Mouse (Mus musculus) embryonic facial prominence, embryonic 11.5 days (tissue): ENCODE results near the gene Slc17a3. TPM values are rescaled to one million over a fixed set of nuclear protein-coding genes. Genes with fewer than 3 reads are reported as not detected.

ENCODE experiments used
- polyA plus RNA-seq: library from polyadenylated mRNA; unstranded; fragments of >200 nt; fragmentation: Nextera tagmentation; extraction: Ambion mirVana; gene quantifications from 2 replicates; pipeline ENCODE4 v1.2.1, GENCODE M21; 2014

Slc17a3 gene
- polyA plus RNA-seq, 1 experiment from 2014 or later = not detected

Other genes starting within 250 kb of the Slc17a3 start
- gene Hist1h2be, start 218.3 kb upstream of the Slc17a3 start, polyA plus RNA-seq = 2.1 and 3.1 TPM in 2 replicates
- gene Hist1h1e, start 216.9 kb upstream of the Slc17a3 start, polyA plus RNA-seq = 23.0 and 24.4 TPM in 2 replicates
- 1.4 and 2.2 TPM in 2 replicates for gene Hist1h2ac, start 155.5 kb upstream of the Slc17a3 start, polyA plus RNA-seq
- gene Hist1h2bc, start 155.2 kb upstream of the Slc17a3 start, polyA plus RNA-seq = 25.1 and 27.3 TPM in 2 replicates
- not detected in 2 replicates for gene Hist1h1t, start 143.6 kb upstream of the Slc17a3 start, polyA plus RNA-seq
- gene Hist1h4c, start 141.0 kb upstream of the Slc17a3 start, polyA plus RNA-seq = 6.1 TPM in 2 replicates
- 4.3 and 4.6 TPM in 2 replicates for gene Hfe, start 128.6 kb upstream of the Slc17a3 start, polyA plus RNA-seq
- 18.8 and 19.7 TPM in 2 replicates for gene Hist1h1c, start 100.6 kb upstream of the Slc17a3 start, polyA plus RNA-seq
- gene Hist1h3c, start 93.8 kb upstream of the Slc17a3 start, polyA plus RNA-seq = 15.5 and 18.1 TPM in 2 replicates
- gene Hist1h2bb, start 92.7 kb upstream of the Slc17a3 start, polyA plus RNA-seq = 2.6 and 2.9 TPM in 2 replicates
- 48.1 and 54.7 TPM in 2 replicates for gene Hist1h2ab, start 88.3 kb upstream of the Slc17a3 start, polyA plus RNA-seq
- gene Hist1h3b, start 87.2 kb upstream of the Slc17a3 start, polyA plus RNA-seq = 8.3 and 10.5 TPM in 2 replicates
- 7.4 and 10.1 TPM in 2 replicates for gene Hist1h4b, start 82.4 kb upstream of the Slc17a3 start, polyA plus RNA-seq
- not detected in 2 replicates for gene Hist1h4a, start 78.2 kb upstream of the Slc17a3 start, polyA plus RNA-seq
- gene Hist1h3a, start 77.0 kb upstream of the Slc17a3 start, polyA plus RNA-seq = 4.0 and 4.3 TPM in 2 replicates
- gene Hist1h1a, start 75.8 kb upstream of the Slc17a3 start, polyA plus RNA-seq = 4.5 and 5.0 TPM in 2 replicates
- gene Trim38, start 69.5 kb upstream of the Slc17a3 start, polyA plus RNA-seq = 0.18 TPM in 1 of 2 replicates, not detected in the other
- gene Slc17a2, start 32.4 kb upstream of the Slc17a3 start, polyA plus RNA-seq = not detected in 2 replicates
- gene Slc17a1, start 28.3 kb downstream of the Slc17a3 start, polyA plus RNA-seq = not detected in 2 replicates
- not detected in 2 replicates for gene Slc17a4, start 75.6 kb downstream of the Slc17a3 start, polyA plus RNA-seq
- gene Hist1h2ba, start 94.7 kb downstream of the Slc17a3 start, polyA plus RNA-seq = not detected in 2 replicates
- not detected in 2 replicates for gene Hist1h2aa, start 95.0 kb downstream of the Slc17a3 start, polyA plus RNA-seq
- 0.14 TPM in 1 of 2 replicates, not detected in the other for gene Scgn, start 151.8 kb downstream of the Slc17a3 start, polyA plus RNA-seq